Mouse (Mus musculus) urinary bladder, postnatal 4 days (tissue): Measurements from ENCODE around the gene Zfp42.
"Not testable (repeated sequence)": the region's sequence is repeated elsewhere in the genome, so short reads cannot be mapped to it uniquely, and the experiment has no call there.

ENCODE experiments used
- DNase-seq, 2 experiments: peaks; one replicate each; pipeline ENCODE4 v3.0.0; 2021 to 2022; ENCODE audit warnings: low spot score in 2 of 2

Gene Zfp42

DNA sequence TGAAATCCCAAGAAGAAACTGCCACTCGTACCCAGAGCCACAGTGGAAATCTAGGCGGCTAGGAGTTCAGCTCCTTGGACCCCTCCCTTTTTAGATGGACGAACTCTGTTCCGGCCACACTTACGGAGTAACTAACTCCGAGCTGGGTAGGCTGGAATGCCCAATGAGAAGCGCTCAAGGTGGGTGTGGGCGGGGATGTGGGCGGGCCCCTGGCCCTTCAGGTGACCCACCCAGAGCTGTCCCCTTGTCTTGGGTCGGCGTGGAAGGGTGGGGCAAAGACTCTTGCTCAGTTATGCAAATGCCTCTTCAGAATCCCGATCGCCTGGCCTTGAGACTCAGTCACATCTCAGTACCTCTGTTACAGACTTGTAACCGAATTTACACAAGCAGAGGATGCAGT is at the start of gene Zfp42:
Zfp42 (minus strand) TSS at position 85 of the 400 bp plus-strand sequence.
- no peak for DNase-seq

GRCm38 (mm10) chr8:43356069-43356770 is 49.4 kb upstream of the Zfp42 start:
- no peak for DNase-seq

GRCm38 (mm10) chr8:43352241-43352640 is 45.5 kb upstream of the Zfp42 start:
- DNase-seq = not testable (repeated sequence)

- no peak for DNase-seq
Measured at GRCm38 (mm10) chr8:43338555-43338954, 31.8 kb upstream of the Zfp42 start.

- no peak for DNase-seq
Measured at GRCm38 (mm10) chr8:43333465-43333864, 26.7 kb upstream of the Zfp42 start.

DNA sequence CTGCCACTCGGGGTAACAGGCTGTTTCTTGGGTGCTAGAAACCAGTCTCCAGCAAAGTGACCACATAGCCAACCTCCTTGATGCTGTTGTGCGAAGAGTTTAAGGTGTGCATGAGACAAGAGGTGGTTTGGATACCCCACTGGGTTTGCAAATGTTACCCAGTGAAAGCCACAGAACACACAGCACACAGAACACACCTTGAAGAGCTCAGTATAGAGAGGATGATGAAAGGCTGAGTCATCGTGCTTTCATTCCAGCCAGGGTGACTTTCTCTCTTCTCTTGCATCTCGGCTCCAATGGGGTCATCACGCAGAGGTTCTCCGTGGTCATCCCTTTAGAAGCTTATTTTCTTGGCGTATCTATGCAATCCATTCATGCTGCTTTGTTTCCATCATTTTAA is 24.9 kb upstream of the Zfp42 start:
- no peak for DNase-seq

GRCm38 (mm10) chr8:43329913-43330705 is 23.3 kb upstream of the Zfp42 start:
- DNase-seq = no peak

DNA sequence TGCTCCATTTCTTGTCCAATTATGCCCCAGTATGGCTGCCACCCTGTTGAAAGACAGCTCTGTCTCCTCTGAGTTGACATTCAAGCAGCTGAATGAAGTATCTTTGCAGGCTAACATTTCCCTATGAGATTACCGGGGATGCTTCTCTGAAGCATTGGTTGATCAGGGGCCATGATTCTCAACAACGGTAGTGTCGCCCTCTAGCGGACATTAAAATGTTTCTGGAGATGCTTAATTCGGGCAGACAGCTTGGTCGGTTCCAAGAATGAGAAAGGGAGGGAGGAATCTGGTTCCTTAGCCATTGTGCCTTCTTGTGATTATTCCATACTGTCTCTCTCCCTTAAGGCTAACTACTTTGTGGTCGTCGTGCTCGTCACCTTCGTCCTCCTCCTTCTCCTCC is 21.9 kb upstream of the Zfp42 start:
- DNase-seq = no peak

- no peak for DNase-seq
Measured at GRCm38 (mm10) chr8:43320771-43321170, 14.0 kb upstream of the Zfp42 start.

DNA sequence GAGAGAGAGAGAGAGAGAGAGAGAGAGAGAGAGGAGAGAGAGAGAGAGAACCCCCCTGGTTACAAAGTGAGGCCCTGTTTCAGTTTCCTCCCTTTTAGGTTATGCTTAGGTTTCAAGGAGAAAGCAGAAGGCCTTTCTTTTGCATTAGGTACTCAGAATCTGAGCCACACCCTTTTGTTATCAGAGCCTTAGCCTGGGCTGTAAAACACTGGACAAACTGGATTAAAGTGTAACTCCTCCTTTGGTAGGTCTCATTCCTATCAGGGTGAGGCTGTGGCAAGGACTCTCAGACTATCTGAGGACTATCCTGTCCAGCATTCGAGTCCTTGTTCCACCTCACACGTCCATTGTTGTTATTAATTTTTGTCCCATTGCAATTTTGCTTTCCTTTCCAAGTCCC is 1.4 kb upstream of the Zfp42 start:
- DNase-seq = no peak

DNA sequence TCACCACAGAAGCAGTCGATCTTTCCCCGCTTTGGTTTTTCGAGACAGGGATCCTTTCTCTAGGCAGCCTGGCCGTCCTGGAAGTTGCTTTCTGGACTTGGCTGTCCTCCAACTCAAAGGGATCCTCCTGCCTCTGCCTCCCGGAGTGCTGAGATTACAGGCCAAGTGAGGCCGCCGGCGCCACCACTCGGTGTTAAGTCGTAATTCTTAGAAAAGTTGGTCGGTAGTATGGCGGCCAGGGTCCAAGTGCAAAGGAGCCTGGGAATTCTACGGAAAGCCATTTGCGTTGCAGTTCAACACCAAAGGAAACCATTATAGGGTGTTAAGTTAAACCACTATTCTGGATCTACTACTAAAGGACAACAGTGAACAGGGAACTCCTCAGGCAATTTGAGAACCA is 1.1 kb downstream of the Zfp42 start:
- DNase-seq = no peak

GRCm38 (mm10) chr8:43299796-43300195 is 7.0 kb downstream of the Zfp42 start:
- no peak for DNase-seq

GRCm38 (mm10) chr8:43295826-43296225 is 11.0 kb downstream of the Zfp42 start:
- no peak for DNase-seq

DNA sequence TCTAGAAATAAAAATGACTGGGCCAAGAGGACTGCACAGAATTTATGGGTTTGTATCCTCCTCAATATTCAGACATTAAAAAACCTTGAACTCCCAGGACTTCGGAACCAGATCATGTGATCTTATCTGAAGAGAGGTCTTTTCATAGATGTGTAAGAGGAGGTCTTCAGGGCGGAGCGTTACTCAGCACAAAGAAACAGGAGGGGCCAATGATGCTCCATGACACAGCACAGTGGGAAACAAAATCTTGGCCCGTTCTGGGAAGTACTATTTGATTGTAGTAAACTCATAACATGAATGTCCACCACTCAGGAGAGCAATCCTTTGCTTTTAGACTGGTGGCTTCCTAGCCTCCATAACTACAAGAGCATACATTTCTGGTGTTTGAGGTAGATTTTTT is 12.6 kb downstream of the Zfp42 start:
- no peak for DNase-seq

- DNase-seq = no peak
Measured at GRCm38 (mm10) chr8:43290424-43291111, 16.2 kb downstream of the Zfp42 start.

- no peak for DNase-seq
Measured at GRCm38 (mm10) chr8:43289781-43290180, 17.0 kb downstream of the Zfp42 start.

GRCm38 (mm10) chr8:43288840-43289239 is 17.9 kb downstream of the Zfp42 start:
- DNase-seq = no peak

GRCm38 (mm10) chr8:43287456-43287855 is 19.3 kb downstream of the Zfp42 start:
- no peak for DNase-seq

DNA sequence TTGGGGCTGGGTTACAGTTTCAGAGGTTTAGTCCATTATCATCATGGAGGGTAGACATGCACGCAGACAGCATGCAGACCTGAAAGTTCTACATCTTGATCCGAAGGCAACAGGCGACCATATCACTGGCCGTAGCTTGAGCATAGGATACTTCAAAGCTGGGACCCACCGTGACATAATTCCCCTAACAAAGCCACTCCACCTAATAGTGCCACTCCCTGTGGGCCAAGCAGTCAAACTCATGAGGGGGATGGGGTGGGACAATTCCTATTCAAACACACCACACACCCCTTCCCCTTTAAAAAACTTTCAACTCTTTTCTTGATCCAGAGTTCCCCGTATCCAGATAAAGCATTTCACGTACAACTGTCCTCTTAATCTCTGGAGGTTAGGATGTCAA is 23.5 kb downstream of the Zfp42 start:
- no peak for DNase-seq

GRCm38 (mm10) chr8:43278397-43278796 is 28.4 kb downstream of the Zfp42 start:
- no peak for DNase-seq

- DNase-seq = no peak
Measured at GRCm38 (mm10) chr8:43260961-43261360, 45.8 kb downstream of the Zfp42 start.

- DNase-seq = no peak
Measured at GRCm38 (mm10) chr8:43257886-43258285, 48.9 kb downstream of the Zfp42 start.

DNA sequence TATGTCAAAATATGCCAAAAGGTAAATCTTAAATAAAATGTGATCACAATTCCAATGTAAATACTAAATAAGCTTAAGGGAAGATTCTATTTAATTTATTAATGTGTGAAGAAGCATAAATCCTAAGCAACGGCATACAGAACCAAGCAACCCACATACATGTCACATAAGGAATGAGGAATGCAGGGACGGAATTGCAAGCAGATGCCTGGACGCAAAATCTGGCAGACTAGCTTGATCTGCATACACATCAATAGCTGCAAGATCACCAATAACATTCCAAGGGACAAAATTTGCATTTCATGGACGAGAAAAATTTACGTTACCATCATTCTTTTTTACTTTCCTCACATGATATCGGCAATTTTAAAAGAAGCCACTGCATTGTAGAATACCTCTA is 51.1 kb downstream of the Zfp42 start:
- DNase-seq = no peak
